Mouse (Mus musculus) liver (tissue): ENCODE results near the gene Chd4.

ENCODE experiments used
- DNase-seq: peaks from one replicate; pipeline ENCODE4 v3.0.0-alpha.2; 2020; ENCODE audit warnings: mixed read lengths

The Chd4 gene

GRCm38 (mm10) chr6:125143904-125144303, 48.1 kb downstream of the Chd4 start:
- DNase-seq = no peak

DNA sequence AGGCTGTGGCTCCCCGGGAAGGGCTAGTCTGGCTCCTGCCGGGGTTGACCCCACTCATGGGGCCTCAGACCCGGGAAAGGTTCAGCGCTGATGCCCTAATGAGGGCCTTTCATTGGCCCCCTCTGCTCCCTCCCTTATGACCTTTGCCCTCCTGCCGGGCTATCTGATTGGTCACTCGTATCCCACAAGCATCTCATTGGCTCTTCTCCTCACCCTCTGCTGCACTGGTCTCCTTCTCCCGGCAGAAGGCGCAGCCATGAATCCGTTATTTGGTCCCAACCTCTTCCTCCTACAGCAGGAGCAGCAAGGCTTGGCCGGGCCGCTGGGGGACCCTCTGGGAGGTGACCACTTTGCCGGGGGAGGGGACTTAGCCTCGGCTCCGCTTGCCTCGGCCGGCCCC, 49.2 kb downstream of the Chd4 start, which contains the start of gene Iffo1:
Gene Iffo1 (plus strand): TSS at position 241 of the 400 bp plus-strand sequence.
- DNase-seq = peak; percentile 89

GRCm38 (mm10) chr6:125145479-125145951, 49.7 kb downstream of the Chd4 start:
- peak; percentile 55 for DNase-seq

DNA sequence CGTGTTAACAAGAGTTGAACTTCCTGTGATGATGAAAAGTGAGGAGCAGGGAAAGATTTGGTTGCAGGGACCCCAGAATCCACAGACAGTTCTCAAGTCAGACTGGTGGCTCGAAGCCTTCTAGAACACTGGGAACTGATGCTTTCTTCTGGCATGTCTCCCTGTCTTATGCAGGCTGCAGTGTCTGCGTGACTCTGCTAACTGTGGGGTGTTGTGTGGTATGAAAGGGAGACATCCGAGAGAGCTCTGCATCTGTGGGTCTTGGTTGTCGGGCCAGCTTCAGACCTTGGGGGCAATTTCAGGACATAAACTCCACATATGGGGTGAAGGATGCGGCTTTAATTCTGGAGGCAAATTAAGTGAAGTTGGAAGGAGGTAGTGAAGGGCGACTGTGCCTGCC, 50.4 kb downstream of the Chd4 start:
- no peak for DNase-seq

DNA sequence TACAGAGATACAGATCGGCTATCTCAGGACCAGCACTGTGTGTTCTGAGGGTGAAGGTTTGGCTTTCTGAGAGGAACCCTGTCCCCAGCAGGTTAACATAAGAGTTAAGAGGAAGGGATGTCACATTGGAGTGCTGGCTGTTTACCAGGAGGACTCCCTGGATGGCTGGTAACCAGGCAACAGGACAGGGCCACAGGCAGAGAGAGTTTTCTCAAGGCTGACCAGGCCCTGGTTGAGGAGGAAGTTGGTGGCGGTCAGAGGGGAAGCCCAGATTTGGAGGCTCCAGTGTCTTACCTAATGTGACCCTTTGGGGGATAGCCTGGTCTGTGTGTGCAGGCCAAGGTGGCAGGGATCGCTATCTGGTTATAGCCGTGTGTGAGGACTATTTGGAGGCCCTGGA, 51.0 kb downstream of the Chd4 start:
- no peak for DNase-seq

DNA sequence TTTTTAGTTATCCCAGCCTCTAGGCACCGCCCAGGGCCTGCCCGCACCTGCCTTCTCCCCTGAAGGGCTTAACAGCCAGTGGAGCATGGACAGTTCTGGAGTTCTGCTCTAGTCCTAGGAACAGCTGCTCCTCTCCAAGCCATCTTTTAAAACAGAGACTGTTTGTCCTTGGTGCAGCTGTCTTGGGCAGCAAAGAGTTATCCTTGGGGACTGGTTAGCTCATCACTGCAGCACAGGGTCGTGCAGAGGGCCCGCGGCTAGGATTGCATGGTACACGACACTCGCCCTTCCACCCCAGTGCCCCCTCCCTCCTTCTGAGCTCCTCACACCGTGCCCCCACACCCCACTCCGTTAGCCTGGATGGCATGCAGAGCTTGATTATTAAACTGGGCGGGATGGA, 51.5 kb downstream of the Chd4 start:
- DNase-seq = no peak

- DNase-seq = no peak
Observed at GRCm38 (mm10) chr6:125148251-125148925, 52.6 kb downstream of the Chd4 start.

- DNase-seq = no peak
Observed at GRCm38 (mm10) chr6:125148926-125149568, 53.3 kb downstream of the Chd4 start.

GRCm38 (mm10) chr6:125149569-125149950, 53.8 kb downstream of the Chd4 start:
- no peak for DNase-seq

DNA sequence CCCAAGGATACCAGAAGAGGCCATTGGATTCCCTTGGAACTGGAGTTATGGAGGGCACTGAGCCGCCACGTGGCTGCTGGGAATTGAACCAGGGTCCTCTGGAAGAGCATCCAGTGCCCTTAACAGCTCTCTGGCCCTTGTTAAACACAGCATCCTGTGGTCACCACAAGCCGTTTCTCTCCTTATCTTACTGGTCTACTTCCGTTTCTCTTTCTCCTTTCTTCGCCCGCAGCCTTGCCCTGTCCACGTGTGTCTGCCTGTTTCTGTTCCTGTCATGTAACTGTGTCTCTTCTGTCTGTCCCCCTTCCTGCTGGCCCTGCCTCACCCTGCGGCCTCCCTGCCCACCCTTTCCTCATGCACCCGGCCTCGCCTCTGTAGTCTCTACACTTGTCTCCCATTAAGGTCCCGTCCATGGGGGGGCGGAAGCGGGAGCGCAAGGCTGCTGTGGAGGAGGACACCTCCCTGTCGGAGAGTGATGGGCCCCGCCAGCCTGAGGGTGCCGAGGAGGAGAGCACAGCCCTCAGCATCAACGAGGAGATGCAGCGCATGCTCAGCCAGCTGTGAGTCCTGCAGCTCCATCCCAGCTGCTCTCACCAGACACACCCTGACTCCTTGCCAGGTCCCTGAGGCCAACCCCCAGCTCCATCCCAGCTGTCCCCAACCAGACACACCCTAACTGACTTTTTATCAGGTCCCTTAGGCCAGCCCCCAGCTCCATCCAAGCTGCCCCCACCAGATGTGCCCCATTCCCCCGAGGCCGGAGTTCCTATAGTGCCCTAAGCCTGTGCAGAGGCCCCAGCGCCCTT, 56.6 kb downstream of the Chd4 start:
- DNase-seq = no peak

GRCm38 (mm10) chr6:125153018-125153389, 57.2 kb downstream of the Chd4 start:
- DNase-seq = no peak

DNA sequence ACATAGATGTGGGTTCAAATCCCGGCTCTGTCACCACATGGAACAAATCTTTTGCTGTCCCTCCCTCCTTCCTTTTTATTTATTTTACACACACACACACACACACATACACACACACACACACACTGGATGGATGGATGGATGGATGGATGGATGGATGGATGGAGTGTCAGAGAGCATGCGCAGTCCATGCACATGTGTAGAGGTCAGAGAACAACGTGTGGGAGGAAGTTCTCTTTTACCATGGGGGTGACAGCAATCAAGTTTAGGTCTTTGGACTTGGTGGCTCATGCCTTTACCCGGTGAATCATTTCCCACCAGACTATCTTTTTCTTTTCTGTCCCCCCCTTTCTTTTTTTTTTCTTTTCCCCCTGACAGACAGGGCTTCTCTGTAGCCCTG, 57.9 kb downstream of the Chd4 start:
- DNase-seq = no peak

DNA sequence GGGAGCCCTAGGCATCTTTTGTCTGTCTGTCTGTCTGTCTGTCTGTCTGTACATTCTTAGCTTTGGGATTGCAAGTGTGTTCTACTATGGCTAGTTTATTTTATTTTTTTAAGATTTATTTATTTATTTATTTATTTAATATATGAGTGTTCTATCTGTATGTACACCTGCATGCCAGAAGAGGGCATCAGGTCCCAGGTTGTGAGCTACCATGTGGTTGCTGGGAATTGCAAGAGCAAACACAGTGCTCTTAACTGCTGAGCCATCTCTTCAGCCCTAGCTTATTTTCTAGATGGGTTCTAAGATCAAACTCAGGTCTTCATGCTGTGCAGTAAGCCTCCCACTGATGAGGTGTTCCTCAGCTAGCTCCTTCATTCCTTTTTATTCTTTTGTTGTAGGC, 58.8 kb downstream of the Chd4 start:
- no peak for DNase-seq

GRCm38 (mm10) chr6:125155262-125155661, 59.5 kb downstream of the Chd4 start:
- DNase-seq = no peak

DNA sequence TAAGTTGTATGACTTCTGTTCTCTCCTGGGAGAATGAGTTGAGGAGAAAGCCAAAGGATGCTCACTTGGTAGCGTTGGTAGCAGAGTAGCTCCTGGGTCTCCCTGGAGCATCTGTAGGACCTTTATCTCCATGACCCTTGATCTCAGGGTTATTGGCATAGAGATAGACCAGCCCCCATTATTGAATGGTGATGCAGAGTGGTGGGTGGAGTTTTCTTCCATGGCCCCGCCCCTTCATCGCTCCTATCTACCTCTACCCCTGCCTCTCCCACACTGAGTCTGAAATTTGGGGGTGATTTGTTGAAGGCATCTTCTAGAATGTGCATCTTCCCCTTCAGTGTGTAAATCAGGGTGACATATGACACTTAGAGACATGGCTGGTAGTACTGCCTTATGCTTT, 60.7 kb downstream of the Chd4 start:
- no peak for DNase-seq

DNA sequence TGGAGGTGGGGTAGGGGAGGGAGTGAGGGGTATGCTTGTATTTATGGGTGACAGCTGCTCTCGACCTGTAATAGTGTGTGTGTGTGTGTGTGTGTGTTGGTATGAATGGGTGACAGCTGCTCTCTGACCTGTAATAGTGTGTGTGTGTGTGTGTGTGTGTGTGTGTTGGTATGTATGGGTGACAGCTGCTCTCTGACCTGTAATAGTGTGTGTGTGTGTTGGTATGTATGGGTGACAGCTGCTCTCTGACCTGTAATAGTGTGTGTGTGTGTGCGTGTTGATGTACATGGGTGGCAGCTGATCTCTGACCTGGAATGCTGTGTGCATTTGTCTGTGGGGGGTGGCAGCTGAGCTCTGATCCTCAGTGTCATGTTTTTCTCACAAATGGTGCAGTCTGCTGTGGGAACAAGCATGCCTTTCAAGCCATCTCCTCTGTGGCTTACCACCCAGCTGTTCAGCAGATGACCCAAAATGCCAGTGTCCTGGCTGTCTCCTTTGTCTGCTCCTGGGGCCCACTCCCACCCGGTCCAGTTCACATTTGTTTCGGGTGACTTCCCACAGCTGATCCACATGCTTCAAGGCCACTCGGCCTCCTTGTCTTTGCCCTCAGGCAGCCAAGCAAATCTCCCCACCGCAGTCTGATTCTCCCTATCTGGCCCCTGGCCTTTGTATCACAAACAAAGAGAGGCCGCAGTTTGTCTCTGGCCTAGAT, 61.3 kb downstream of the Chd4 start:
- DNase-seq = no peak

DNA sequence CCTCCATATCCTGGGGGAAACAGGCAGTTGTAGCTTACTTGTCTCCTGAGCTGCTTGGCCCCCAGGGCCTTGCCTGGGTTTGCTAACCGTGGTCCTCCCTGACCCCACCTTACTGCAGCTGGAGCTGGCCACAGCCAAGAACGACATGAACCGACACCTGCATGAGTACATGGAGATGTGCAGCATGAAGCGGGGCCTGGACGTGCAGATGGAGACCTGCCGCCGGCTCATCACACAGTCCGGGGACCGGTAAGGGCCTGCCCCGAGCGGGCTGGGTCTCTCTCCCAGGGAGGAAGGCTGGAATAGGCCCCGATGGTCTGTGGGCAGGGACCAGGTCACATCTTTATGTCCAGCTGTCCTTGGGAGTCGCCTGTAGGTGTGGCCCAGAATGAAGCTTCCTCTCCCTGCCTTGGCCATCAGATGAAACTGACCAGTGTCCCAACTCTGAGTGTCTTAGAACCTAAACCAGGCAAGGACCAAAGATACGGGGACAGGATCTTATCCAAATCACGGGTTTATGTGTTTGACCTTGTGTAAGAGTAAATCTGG, 63.2 kb downstream of the Chd4 start:
- DNase-seq = no peak

DNA sequence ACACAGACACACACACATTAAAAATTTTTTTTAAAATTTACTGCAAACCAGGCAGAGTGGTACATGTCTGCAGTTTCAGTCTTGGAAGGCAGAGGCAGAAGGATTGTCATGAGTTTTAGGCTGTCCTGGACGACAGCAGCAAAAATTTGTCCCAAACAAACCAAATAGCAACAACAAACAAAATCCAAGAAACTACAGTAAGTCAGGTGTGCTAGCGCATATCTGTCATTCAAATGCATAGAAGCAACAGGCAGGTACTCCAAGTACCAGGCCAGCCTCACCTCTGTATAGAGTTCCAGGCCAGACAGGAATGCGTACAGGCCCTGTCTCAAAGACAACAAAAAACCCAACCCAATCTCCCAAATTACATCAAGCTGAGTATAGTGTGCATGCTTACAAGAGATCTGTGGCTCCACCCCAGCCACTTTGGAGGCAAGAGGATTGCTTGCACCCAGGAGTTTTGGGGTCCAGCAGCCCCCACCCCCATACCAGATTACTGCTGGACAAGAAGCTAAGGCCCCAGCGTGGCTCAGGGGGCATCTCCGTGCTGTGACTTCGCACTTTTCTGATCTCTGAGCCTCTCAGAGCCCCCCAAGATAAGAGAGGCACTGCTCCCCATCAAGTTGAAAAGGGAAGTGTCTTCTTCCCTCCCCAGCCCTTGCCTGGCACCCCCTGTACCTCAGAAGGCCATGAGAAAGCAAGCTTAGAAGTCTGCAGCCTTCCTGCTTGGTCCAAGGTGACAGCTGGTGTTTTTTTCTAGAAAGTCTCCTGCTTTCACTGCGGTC, 64.2 kb downstream of the Chd4 start:
- DNase-seq = no peak

- no peak for DNase-seq
Observed at GRCm38 (mm10) chr6:125160558-125160853, 64.7 kb downstream of the Chd4 start.

DNA sequence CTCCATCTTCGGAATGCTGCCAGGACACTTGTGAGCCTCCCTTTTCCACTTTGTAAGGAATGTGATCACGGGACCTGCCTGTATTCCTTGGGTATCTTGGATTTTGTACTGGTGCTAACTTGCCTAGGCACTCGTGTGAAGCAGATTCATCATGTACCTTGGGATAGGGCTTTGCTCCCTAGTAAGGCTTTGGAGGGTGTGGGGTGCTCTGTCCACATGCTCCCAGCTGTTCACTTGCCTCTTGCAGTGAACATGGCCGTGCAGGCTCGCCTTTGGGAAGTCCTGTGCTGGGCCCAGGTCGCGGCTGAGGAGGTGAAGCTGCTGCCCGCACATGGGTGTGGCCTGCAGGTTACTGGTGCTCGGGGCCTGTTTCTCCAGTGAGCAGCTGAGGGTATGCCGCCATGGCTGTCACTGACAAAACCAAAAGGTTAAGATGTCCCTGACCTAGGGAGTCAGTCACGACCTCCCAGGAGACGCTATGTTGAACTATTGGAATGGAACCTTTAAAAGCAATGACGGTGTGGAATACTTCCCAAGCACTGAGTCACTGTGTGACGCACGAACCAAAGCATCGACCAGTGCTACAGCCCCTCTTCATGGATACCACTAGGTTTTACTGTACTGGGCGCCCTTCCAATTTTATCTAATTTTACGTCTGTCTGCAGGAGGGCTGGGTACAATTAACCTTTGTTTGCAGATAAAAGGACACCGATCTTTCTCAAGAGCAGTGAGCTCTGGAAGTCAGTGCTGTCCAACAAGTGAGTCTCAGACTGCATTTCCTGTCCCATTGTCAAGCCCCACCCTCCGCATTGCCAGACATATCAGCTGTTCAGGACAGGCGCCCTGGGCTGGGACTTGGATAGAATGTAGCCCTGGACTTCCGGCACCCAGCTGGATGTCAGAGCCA, 65.3 kb downstream of the Chd4 start:
- peak; percentile 67 for DNase-seq

DNA sequence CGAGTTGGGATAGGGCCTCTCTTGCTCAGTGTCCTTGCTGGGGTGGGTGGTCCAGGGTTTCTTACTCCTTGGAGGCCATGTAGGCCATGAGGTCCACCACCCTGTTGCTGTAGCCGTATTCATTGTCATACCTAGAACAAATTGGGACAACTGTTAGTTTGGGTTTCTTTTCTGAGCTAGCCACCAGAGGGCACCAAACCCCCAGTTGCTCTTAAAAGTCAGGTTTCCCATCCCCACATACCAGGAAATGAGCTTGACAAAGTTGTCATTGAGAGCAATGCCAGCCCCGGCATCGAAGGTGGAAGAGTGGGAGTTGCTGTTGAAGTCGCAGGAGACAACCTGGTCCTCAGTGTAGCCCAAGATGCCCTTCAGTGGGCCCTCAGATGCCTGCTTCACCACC, 66.2 kb downstream of the Chd4 start:
- DNase-seq = peak; percentile 68
